Mouse (Mus musculus) limb, embryonic 13.5 days (tissue): Measurements from ENCODE around the gene Gp9. TPM values are rescaled to one million over a fixed set of nuclear protein-coding genes. Genes with fewer than 3 reads are reported as not detected.

Experiments used
- ATAC-seq: fragments of 200-750 bp; cut with Nextera tagmentation; 2 replicates; pipeline ENCODE4 v1.8.0; 2017; ENCODE audit warnings: low read depth, moderate number of reproducible peaks, moderate TSS enrichment; ENCODE audit not compliant: low FRiP score
- H3K27ac ChIP-seq: fragments of 300-500 bp; sonication (generic); 2 replicates; pipeline ENCODE4 v1.5.1; 2015; ENCODE audit warnings: inconsistent platforms, mild to moderate bottlenecking, moderate library complexity
- H3K27me3 ChIP-seq: fragments of 300-500 bp; sonication (generic); 2 replicates; pipeline ENCODE4 v1.6.1; 2015; ENCODE audit warnings: mild to moderate bottlenecking, inconsistent platforms
- H3K36me3 ChIP-seq: fragments of 300-500 bp; sonication (generic); 2 replicates; pipeline ENCODE4 v1.6.1; 2015; ENCODE audit warnings: inconsistent platforms, mild to moderate bottlenecking, moderate library complexity
- H3K4me1 ChIP-seq: fragments of 300-500 bp; sonication (generic); 2 replicates; pipeline ENCODE4 v1.6.1; 2015; ENCODE audit warnings: inconsistent platforms
- H3K4me2 ChIP-seq: fragments of 300-500 bp; sonication (generic); replicated peaks from 2 replicates; pipeline ENCODE4 v1.6.1; 2015; ENCODE audit warnings: inconsistent platforms, mild to moderate bottlenecking, moderate library complexity
- H3K4me3 ChIP-seq: fragments of 300-500 bp; sonication (generic); 2 replicates; pipeline ENCODE4 v1.5.1; 2015; ENCODE audit warnings: moderate library complexity, mild to moderate bottlenecking, inconsistent platforms
- H3K9ac ChIP-seq: fragments of 300-500 bp; sonication (generic); 2 replicates; pipeline ENCODE4 v1.6.1; 2015; ENCODE audit warnings: mild to moderate bottlenecking, inconsistent platforms
- H3K9me3 ChIP-seq: fragments of 300-500 bp; sonication (generic); 2 replicates; pipeline ENCODE4 v1.6.1; 2016; ENCODE audit warnings: inconsistent platforms
- WGBS: fragments of 180-500 bp; shearing (Covaris S2); methylation state at CpG from one replicate; pipeline ENCODE4 v1.1.7; 2015; 5-methylcytosine and 5-hydroxymethylcytosine counted together
- polyA plus RNA-seq: library from polyadenylated mRNA; unstranded; fragments of >200 nt; fragmentation: Nextera tagmentation; extraction: Ambion mirVana; gene quantifications from 2 replicates; pipeline ENCODE4 v1.2.1, GENCODE M21; 2015

Gene Gp9
- polyA plus RNA-seq, 1 experiment from 2014 or later: 0.94 TPM

- ATAC-seq: no peak
- H3K4me1 ChIP-seq: peaks cover 26% of the 10 kb centered on the region
- H3K36me3 ChIP-seq: no peaks in the 10 kb centered on the region; the same call in 1 of the 2 replicates
- no peak overlapping the region for H3K4me2 ChIP-seq
- no peak overlapping the region for H3K27ac ChIP-seq
- WGBS: 86% methylated on average over 4 of the region's 4 CpGs
- no peaks in the 10 kb centered on the region for H3K27me3 ChIP-seq
- no peak overlapping the region for H3K4me3 ChIP-seq
- H3K9me3 ChIP-seq: no peaks in the 10 kb centered on the region
- no peak overlapping the region for H3K9ac ChIP-seq
Observed at GRCm38 (mm10) chr6:87807735-87808440, 30.0 kb downstream of the Gp9 start.

- peaks cover 2% of the 10 kb centered on the region for H3K36me3 ChIP-seq
- H3K27me3 ChIP-seq: no peaks in the 10 kb centered on the region
- no peak for ATAC-seq
- H3K4me3 ChIP-seq: no peak overlapping the region
- no peak overlapping the region for H3K9ac ChIP-seq
- H3K9me3 ChIP-seq: no peaks in the 10 kb centered on the region
- 68% methylated on average over 3 of the region's 3 CpGs for WGBS
- H3K4me1 ChIP-seq: peaks cover 26% of the 10 kb centered on the region
- no peak overlapping the region for H3K4me2 ChIP-seq
- no peak overlapping the region for H3K27ac ChIP-seq
Observed at GRCm38 (mm10) chr6:87808521-87808920, 30.6 kb downstream of the Gp9 start.

- no peaks in the 10 kb centered on the region for H3K9me3 ChIP-seq
- peaks cover 26% of the 10 kb centered on the region for H3K4me1 ChIP-seq
- H3K27ac ChIP-seq: no peak overlapping the region
- no peak for ATAC-seq
- peak overlapping the region; percentile 95; the same call in 1 of the 2 replicates for H3K4me2 ChIP-seq
- peaks cover 5% of the 10 kb centered on the region for H3K36me3 ChIP-seq
- H3K4me3 ChIP-seq: no peak overlapping the region
- no peaks in the 10 kb centered on the region for H3K27me3 ChIP-seq
- 90% methylated on average over 2 of the region's 2 CpGs for WGBS
- no peak overlapping the region for H3K9ac ChIP-seq
Observed at GRCm38 (mm10) chr6:87809144-87809543, 31.3 kb downstream of the Gp9 start.

- Histone ChIP-seq H3K4me1 (peaks cover 26% of the 10 kb centered on the region), H3K4me3 (peak overlapping the region; percentile 74; the same call in 1 of the 2 replicates), H3K27me3 (no peaks in the 10 kb centered on the region), H3K9me3 (no peaks in the 10 kb centered on the region), H3K27ac (no peak overlapping the region), H3K36me3 (peaks cover 9% of the 10 kb centered on the region), H3K9ac (0 out of 2 replicates have a peak overlapping the region, but pooled peaks have one; percentile 89), H3K4me2 (peak overlapping the region; percentile 95)
- 92% methylated on average over 6 of the region's 6 CpGs for WGBS
- ATAC-seq: no peak
Observed at GRCm38 (mm10) chr6:87809651-87810161, 31.8 kb downstream of the Gp9 start.

GRCm38 (mm10) chr6:87810311-87810710 lies 32.4 kb downstream of the Gp9 start:
- H3K27ac ChIP-seq: no peak overlapping the region
- peaks cover 15% of the 10 kb centered on the region for H3K36me3 ChIP-seq
- peak overlapping the region; percentile 89 for H3K9ac ChIP-seq
- H3K4me3 ChIP-seq: peak overlapping the region; percentile 74
- H3K4me1 ChIP-seq: peaks cover 26% of the 10 kb centered on the region
- H3K9me3 ChIP-seq: no peaks in the 10 kb centered on the region
- WGBS: 45% methylated on average over 6 of the region's 6 CpGs
- peak overlapping the region; percentile 95 for H3K4me2 ChIP-seq
- no peak for ATAC-seq
- no peaks in the 10 kb centered on the region for H3K27me3 ChIP-seq

GRCm38 (mm10) chr6:87810713-87811669 lies 33.1 kb downstream of the Gp9 start:
- H3K27me3 ChIP-seq: no peaks in the 10 kb centered on the region
- H3K4me2 ChIP-seq: peak overlapping the region; percentile 95
- peak; percentile 31; the same call in 1 of the 2 replicates for ATAC-seq
- H3K36me3 ChIP-seq: peaks cover 22% of the 10 kb centered on the region
- under 1% methylated on average over 70 of the region's 77 CpGs for WGBS
- no peaks in the 10 kb centered on the region for H3K9me3 ChIP-seq
- H3K9ac ChIP-seq: peak overlapping the region; percentile 89
- peak overlapping the region; percentile 74 for H3K4me3 ChIP-seq
- H3K4me1 ChIP-seq: peaks cover 26% of the 10 kb centered on the region
- peak overlapping the region; percentile 77 for H3K27ac ChIP-seq

GRCm38 (mm10) chr6:87811675-87812338 lies 33.9 kb downstream of the Gp9 start, which contains the start of gene Rab43:
Gene Rab43, minus strand, starts transcription at chr6:87812164.
- H3K4me2 ChIP-seq: peak within 1 kb of the TSS; percentile 95

GRCm38 (mm10) chr6:87812656-87813055 lies 34.8 kb downstream of the Gp9 start:
- ATAC-seq: no peak
- Histone ChIP-seq H3K4me2 (peak overlapping the region; percentile 95), H3K9me3 (no peaks in the 10 kb centered on the region), H3K4me3 (peak overlapping the region; percentile 74), H3K36me3 (peaks cover 39% of the 10 kb centered on the region), H3K27me3 (no peaks in the 10 kb centered on the region), H3K9ac (no peak overlapping the region), H3K27ac (peak overlapping the region; percentile 77; the same call in 1 of the 2 replicates), H3K4me1 (peaks cover 22% of the 10 kb centered on the region)
- WGBS: 74% methylated on average over 1 of the region's 1 CpGs

More at GRCm38 (mm10) chr6:87811675-87812338, 33.9 kb downstream of the Gp9 start, which contains the start of gene Rab43:
- ATAC-seq: peak; percentile 97
- Histone ChIP-seq H3K27me3 (no peaks in the 10 kb centered on the region), H3K4me3 (peak within 1 kb of the TSS; percentile 74), H3K27ac (peak within 1 kb of the TSS; percentile 77), H3K9me3 (no peaks in the 10 kb centered on the region), H3K9ac (peak within 1 kb of the TSS; percentile 89), H3K36me3 (peaks cover 30% of the 10 kb centered on the region), H3K4me1 (peaks cover 25% of the 10 kb centered on the region)
- 0% methylated on average over 26 of the region's 56 CpGs for WGBS

GRCm38 (mm10) chr6:87814486-87814885 lies 36.6 kb downstream of the Gp9 start:
- no peak for ATAC-seq
- H3K4me3 ChIP-seq: no peak overlapping the region
- no peaks in the 10 kb centered on the region for H3K27me3 ChIP-seq
- no peak overlapping the region for H3K9ac ChIP-seq
- H3K4me1 ChIP-seq: peaks cover 21% of the 10 kb centered on the region
- no peak overlapping the region for H3K4me2 ChIP-seq
- H3K36me3 ChIP-seq: peaks cover 56% of the 10 kb centered on the region
- WGBS: 92% methylated on average over 5 of the region's 5 CpGs
- no peaks in the 10 kb centered on the region for H3K9me3 ChIP-seq
- H3K27ac ChIP-seq: no peak overlapping the region

- Histone ChIP-seq H3K27me3 (no peaks in the 10 kb centered on the region), H3K4me1 (no peaks in the 10 kb centered on the region), H3K9me3 (no peaks in the 10 kb centered on the region), H3K27ac (no peak overlapping the region), H3K4me3 (no peak overlapping the region), H3K4me2 (no peak overlapping the region), H3K9ac (no peak overlapping the region), H3K36me3 (peaks cover 94% of the 10 kb centered on the region)
- ATAC-seq: no peak
- whole genome bisulfite sequencing: 95% methylated on average over 2 of the region's 2 CpGs
Observed at GRCm38 (mm10) chr6:87820366-87820765, 42.5 kb downstream of the Gp9 start.
